Mouse (Mus musculus) erythroid progenitor cell, adult 5-6 weeks (primary cell): ENCODE results near the gene Ugt1a6b. TPM values are rescaled to one million over a fixed set of nuclear protein-coding genes. Genes with fewer than 3 reads are reported as not detected.

Experiments
- total RNA-seq, 2 experiments: library from RNA; stranded (forward) in 1 of 2; stranded (reverse) in 1 of 2; fragments of 150-400 nt in 1 of 2; fragments of 186-747, 209-891 nt in 1 of 2; gene quantifications; 2 replicates each; pipeline versions ENCODE4 v1.2.3 to v1.2.4; 2015 to 2017; ENCODE audit warnings: low replicate concordance in 2 of 2

Ugt1a6b gene
- total RNA-seq, 2 experiments from 2014 or later, result not detected

Other genes starting within 250 kb of the Ugt1a6b start
- gene Dgkd, start 250.0 kb upstream of the Ugt1a6b start, total RNA-seq (2015; ENCODE audit: low replicate concordance), result 23.1 and 29.3 TPM in 2 replicates
- gene Dgkd, start 250.0 kb upstream of the Ugt1a6b start, total RNA-seq (2017; ENCODE audit: low replicate concordance), result 19.3 and 24.0 TPM in 2 replicates
- 5.4 and 5.8 TPM in 2 replicates for gene Usp40, start 94.7 kb upstream of the Ugt1a6b start, total RNA-seq (2015; ENCODE audit: low replicate concordance)
- gene Usp40, start 94.7 kb upstream of the Ugt1a6b start, total RNA-seq (2017; ENCODE audit: low replicate concordance), result 1.2 and 2.2 TPM in 2 replicates
- gene Ugt1a10, start 47.9 kb upstream of the Ugt1a6b start, total RNA-seq (2015; ENCODE audit: low replicate concordance), result not detected in 2 replicates
- not detected in 2 replicates for gene Ugt1a10, start 47.9 kb upstream of the Ugt1a6b start, total RNA-seq (2017; ENCODE audit: low replicate concordance)
- gene Ugt1a9, start 32.5 kb upstream of the Ugt1a6b start, total RNA-seq (2015; ENCODE audit: low replicate concordance), result not detected in 2 replicates
- not detected in 2 replicates for gene Ugt1a9, start 32.5 kb upstream of the Ugt1a6b start, total RNA-seq (2017; ENCODE audit: low replicate concordance)
- gene Ugt1a8, start 15.4 kb upstream of the Ugt1a6b start, total RNA-seq (2015; ENCODE audit: low replicate concordance), result not detected in 2 replicates
- not detected in 2 replicates for gene Ugt1a8, start 15.4 kb upstream of the Ugt1a6b start, total RNA-seq (2017; ENCODE audit: low replicate concordance)
- 4.0 and 7.5 TPM in 2 replicates for gene Ugt1a7c, start 8.2 kb upstream of the Ugt1a6b start, total RNA-seq (2015; ENCODE audit: low replicate concordance)
- 3.6 and 11.5 TPM in 2 replicates for gene Ugt1a7c, start 8.2 kb upstream of the Ugt1a6b start, total RNA-seq (2017; ENCODE audit: low replicate concordance)
- gene Ugt1a6a, start 31.6 kb downstream of the Ugt1a6b start, total RNA-seq (2015; ENCODE audit: low replicate concordance), result 1.8 and 5.9 TPM in 2 replicates
- gene Ugt1a6a, start 31.6 kb downstream of the Ugt1a6b start, total RNA-seq (2017; ENCODE audit: low replicate concordance), result 0.26 TPM in 1 of 2 replicates, not detected in the other
- gene Ugt1a5, start 62.8 kb downstream of the Ugt1a6b start, total RNA-seq (2015; ENCODE audit: low replicate concordance), result 0.72 TPM in 1 of 2 replicates, not detected in the other
- not detected in 2 replicates for gene Ugt1a5, start 62.8 kb downstream of the Ugt1a6b start, total RNA-seq (2017; ENCODE audit: low replicate concordance)
- 1.1 TPM in 1 of 2 replicates, not detected in the other for gene Ugt1a2, start 97.3 kb downstream of the Ugt1a6b start, total RNA-seq (2015; ENCODE audit: low replicate concordance)
- gene Ugt1a2, start 97.3 kb downstream of the Ugt1a6b start, total RNA-seq (2017; ENCODE audit: low replicate concordance), result not detected in 2 replicates
- 49.0 and 58.7 TPM in 2 replicates for gene Dnajb3, start 102.5 kb downstream of the Ugt1a6b start, total RNA-seq (2015; ENCODE audit: low replicate concordance)
- gene Dnajb3, start 102.5 kb downstream of the Ugt1a6b start, total RNA-seq (2017; ENCODE audit: low replicate concordance), result 8.7 and 28.2 TPM in 2 replicates
- 0.72 TPM in 1 of 2 replicates, not detected in the other for gene Ugt1a1, start 108.7 kb downstream of the Ugt1a6b start, total RNA-seq (2015; ENCODE audit: low replicate concordance)
- gene Ugt1a1, start 108.7 kb downstream of the Ugt1a6b start, total RNA-seq (2017; ENCODE audit: low replicate concordance), result 3.9 TPM in 1 of 2 replicates, not detected in the other
- gene Mroh2a, start 123.7 kb downstream of the Ugt1a6b start, total RNA-seq (2015; ENCODE audit: low replicate concordance), result not detected in 2 replicates
- gene Mroh2a, start 123.7 kb downstream of the Ugt1a6b start, total RNA-seq (2017; ENCODE audit: low replicate concordance), result 0.30 and 0.64 TPM in 2 replicates
- gene Hjurp, start 174.4 kb downstream of the Ugt1a6b start, total RNA-seq (2015; ENCODE audit: low replicate concordance), result 297 and 306 TPM in 2 replicates
- gene Hjurp, start 174.4 kb downstream of the Ugt1a6b start, total RNA-seq (2017; ENCODE audit: low replicate concordance), result 349 and 388 TPM in 2 replicates
- gene Trpm8, start 174.4 kb downstream of the Ugt1a6b start, total RNA-seq (2015; ENCODE audit: low replicate concordance), result not detected in 2 replicates
- gene Trpm8, start 174.4 kb downstream of the Ugt1a6b start, total RNA-seq (2017; ENCODE audit: low replicate concordance), result not detected in 2 replicates